Mouse (Mus musculus) frontal cortex, adult 2 months (tissue): ENCODE measurements around the gene Hmga1b. TPM values are rescaled to one million over a fixed set of nuclear protein-coding genes. Genes with fewer than 3 reads are reported as not detected.
"Not testable (repeated sequence)": the region's sequence is repeated elsewhere in the genome, so short reads cannot be mapped to it uniquely, and the experiment has no call there.

Experiments
- DNase-seq, 2 experiments: peaks; one replicate each; pipeline ENCODE4 v3.0.0; 2022; ENCODE audit warnings: low spot score in 1 of 2; ENCODE audit errors: extremely low spot score in 1 of 2
- polyA plus RNA-seq: library from polyadenylated mRNA; depleted of rRNA; stranded (reverse); fragments of >200 nt; gene quantifications from 2 replicates; pipeline ENCODE4 v1.2.3, GENCODE M21; 2012; rRNA removed

Gene Hmga1b
- polyA plus RNA-seq, result 1.3 and 2.2 TPM in 2 replicates

DNA sequence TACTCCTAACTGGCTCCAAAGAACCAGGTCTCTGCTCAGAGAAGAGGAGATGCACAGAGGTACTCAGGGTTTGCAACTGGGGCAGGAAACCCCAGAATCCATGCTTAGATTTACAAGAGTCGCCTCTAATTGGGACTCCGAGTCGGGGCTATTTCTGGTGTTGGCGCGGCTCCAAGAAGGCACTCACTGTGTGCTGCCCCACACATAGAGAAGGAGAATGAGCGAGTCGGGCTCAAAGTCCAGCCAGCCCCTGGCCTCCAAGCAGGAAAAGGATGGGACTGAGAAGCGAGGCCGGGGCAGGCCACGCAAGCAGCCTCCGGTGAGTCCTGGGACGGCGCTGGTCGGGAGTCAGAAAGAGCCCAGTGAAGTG, at the start of gene Hmga1b:
Gene Hmga1b (plus strand): TSS at position 123 of the 370 bp plus-strand sequence.
- DNase-seq, result not testable (repeated sequence)

DNA sequence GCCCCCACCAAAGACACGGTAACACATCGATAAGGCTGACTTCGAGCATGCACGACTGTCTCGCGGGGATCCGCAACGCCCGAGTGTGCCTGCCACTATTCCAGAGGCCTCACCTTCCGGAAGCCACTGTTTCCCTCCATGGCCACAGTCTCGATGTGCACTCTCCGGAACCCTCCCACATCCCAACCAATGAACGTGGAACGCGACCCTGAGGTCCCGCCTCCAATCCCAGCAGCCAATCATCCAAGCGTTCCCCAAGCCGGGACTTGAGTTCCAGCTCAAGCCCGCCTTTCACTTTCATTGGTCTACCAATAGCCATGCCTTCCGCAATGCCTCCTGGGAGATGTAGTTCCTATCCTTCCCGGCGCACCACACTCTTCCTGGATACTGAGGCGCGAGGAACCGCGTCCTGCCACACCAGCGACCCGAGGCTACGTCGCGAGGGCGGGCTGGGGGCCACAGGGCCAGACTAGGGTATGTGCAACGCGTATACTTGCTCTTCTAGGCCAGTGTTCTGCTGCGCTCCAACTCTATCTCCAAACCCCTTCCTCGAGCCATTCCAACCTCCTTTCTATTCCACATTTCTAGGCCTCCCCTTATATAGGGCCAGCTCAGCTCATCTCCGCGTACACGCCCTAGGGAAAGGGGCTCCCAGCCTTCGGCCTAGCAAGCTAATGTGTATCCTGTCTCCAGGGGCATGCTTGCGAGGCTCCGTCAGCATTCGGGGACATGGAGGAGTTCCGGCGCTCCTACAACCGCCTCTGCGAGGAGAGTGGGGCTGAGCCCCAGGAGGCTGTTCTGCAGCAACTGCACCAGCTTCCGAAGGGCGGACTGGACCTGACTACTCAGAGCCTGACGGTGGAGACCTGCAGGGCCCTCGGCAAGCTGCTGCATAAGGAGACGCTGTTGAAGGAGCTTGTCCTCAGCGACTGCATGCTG, 48.7 kb upstream of the Hmga1b start, which contains the start of the genes Cenpx and Lrrc45:
Gene Cenpx (minus strand): TSS at position 159 of the 939 bp plus-strand sequence.
Gene Lrrc45 (plus strand): TSS at position 346 of the 939 bp plus-strand sequence.
- DNase-seq, result peak; percentile 98 to 99

DNA sequence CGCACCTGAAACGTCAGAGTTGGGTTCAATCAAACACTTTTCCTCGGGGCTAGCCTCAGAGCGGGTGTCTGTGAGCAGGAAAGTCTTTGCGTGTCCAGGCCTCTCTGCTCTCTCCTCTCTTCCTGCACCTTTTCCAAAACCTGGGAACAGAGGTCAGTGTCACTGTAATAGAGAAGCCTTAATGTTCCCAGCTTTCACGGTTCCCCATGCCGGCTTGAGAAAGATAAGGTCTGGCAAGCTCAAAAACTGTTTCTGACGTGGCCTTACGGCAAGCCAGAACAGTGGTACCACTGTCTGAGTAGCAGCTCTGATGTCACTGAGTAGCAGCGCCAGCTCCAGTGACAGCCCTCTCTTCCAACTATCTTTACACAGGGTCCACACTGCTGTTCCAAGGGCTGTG, 48.0 kb upstream of the Hmga1b start:
- no peak for DNase-seq

DNA sequence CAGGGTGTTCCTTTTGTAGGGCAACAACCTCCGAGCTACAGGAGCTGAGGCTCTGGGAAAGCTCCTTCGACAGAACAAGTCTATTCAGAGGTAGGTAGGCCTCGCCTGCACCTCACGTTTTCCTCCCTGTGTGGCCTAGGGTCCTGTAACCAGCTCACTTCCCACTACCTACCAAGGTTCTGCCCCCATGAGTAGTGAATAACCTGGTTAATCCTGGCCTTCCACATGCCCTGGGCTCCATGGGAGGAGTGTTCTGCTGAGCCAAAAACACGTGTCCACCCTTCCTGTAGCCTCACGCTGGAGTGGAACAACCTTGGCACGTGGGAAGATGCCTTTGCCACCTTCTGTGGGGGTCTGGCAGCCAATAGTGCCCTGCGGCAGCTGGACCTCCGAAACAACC, 47.5 kb upstream of the Hmga1b start:
- DNase-seq, result no peak

DNA sequence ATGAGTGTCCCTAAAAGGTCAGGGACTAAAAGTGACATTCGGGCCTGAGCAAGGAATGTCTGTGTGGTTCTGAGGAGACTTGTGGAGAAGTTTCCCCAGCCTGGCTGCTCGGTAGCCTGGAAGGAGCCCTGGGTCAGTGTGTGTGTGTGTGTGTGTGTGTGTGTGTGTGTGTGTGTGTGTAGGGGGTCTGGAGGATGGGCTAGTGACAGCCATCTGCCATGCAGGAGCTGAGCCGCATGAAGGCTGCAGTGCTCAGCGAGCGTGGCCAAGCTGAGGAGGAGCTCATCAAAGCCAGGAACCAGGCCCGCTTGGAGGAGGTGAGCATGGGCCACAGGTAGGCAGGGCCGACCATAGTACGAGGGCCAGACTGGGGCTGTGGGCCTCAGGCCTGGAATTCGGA, 43.4 kb upstream of the Hmga1b start:
- no peak for DNase-seq

DNA sequence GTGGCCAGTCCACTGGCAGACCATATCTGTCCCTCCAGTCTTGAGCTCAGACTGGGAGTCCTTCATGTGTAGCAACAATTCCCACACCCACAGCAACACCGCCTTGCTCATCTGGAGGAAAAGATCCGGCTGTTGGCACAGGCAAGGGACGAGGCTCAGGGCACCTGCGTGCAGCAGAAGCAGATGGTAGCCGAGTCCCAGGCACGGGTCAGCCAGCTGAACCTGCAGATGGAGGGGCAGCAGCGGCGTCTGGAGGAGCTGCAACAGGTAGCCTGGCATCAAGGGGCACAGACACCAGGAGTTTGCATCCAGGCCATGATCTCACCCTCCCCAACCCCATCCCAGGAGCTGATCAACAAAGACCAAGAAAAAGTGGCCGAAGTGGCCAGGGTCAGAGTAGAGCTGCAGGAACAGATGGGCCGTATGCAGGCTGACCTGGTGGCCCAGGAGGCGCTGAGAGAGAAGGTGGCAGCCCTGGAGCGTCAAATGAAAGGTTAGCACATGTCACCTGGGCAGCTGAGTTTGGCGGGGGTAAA, 42.7 kb upstream of the Hmga1b start:
- DNase-seq, result no peak

DNA sequence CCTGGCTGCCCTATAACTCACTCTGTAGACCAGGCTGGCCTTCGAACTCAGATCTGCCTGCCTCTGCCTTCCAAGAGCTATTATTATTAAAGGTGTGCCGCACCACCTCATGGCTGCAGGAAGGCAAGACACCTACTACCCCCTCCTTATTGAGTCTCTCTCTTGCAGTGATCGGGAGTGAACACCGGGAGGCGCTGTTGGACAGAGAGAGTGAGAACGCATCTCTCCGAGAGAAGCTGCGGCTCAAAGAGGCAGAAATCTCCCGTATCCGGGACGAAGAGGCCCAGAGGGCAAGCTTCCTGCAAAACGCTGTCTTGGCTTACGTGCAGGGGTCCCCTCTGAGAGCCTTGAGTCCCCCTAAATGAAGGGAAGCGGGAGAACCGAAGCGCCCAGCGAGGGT, 42.1 kb upstream of the Hmga1b start:
- peak; percentile 69 to 95 for DNase-seq

DNA sequence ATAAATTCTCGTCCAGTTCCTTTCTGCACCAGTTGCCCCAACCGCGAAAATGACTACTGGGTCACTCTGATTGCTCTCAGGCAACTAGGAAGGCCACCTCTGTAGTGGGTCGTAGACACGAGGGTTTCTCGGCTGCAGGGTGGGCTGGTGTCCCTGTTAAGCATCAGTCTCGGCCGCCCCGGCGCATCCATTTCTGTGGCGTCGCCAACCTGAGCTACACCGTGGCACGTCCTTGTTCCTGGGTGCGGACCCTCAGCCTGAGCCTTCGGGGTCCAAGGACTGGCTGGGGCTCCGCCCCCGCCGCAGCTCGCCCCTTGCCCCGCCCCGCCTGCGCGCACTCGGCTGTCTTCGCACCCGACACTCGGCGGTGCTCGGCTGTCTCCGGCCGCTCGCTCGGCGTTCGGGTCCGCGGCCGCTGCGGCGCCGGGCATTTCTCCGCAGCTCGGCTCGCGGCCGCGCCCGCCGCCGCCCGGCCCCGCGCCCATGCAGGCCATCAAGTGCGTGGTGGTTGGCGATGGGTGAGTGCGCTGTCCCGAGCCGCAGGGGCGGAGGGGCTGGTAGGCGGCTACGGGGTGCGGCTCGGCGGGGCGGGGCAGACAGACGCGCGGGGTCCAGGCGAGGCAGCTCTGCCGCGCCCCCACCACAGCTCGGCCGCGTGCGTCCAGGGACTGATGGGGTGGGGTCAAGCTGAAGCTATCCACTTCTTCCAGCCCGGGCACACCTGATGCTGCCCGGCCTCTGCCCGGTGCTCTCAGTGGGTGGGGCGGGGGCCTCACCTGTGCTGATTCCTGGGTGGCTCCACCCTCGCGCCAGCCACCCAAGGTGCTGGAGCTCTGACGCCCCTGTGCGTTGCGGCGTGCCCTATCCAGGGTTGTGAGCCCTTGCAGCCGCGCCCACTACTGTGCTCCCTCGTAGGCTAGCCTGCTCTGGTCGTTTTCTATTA, 41.2 kb upstream of the Hmga1b start, which contains the start of gene Rac3:
Gene Rac3 (plus strand): TSS at position 347 of the 943 bp plus-strand sequence.
- peak in 1 of 2 experiments; percentile 53 for DNase-seq

DNA sequence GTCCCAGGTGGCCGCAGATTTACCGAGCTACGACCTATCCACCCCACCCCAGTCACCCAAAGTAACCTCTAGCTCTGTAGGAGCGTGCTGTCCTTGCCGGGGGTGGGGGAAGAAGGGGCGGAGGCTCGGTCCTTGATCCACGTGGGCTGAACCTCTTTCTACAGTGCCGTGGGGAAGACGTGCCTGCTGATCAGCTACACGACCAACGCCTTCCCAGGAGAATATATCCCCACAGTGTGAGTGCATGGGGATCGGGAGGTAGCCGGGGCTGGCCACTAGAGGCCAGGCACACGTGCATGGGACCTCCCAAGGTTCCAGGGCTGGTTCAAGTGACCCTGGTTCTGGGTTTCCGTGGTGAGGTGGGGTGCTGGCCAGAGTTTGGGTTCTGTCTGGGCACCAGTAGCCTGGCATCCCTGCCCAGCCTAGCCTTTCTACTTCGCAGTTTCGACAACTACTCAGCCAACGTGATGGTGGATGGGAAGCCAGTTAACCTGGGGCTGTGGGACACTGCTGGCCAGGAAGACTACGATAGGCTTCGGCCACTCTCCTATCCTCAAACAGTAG, 40.4 kb upstream of the Hmga1b start:
- DNase-seq, result no peak

DNA sequence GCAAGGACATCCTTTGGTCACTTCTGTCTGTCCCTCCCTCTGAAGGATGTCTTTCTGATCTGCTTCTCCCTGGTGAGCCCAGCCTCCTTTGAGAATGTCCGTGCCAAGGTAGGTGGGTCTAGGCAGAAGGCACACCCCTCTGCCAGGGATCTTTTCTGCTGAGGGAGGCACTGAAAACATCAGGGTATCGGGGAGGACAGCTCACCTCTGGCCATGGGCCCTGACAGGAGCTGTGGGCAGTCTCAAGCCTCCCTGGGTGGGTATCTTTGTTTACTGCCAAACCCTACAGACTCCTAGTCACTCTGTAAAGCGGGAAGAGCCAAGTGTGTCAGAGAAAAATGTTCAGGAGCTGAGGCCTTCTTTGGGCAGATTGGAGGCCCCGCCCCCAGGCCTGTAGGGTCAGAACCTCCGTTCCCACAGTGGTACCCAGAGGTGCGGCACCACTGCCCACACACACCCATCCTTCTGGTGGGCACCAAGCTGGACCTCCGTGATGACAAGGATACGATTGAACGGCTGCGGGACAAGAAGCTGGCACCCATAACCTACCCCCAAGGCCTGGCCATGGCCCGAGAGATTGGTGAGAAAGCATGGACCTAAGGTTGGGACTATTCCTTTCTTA, 39.7 kb upstream of the Hmga1b start:
- DNase-seq, result no peak

DNA sequence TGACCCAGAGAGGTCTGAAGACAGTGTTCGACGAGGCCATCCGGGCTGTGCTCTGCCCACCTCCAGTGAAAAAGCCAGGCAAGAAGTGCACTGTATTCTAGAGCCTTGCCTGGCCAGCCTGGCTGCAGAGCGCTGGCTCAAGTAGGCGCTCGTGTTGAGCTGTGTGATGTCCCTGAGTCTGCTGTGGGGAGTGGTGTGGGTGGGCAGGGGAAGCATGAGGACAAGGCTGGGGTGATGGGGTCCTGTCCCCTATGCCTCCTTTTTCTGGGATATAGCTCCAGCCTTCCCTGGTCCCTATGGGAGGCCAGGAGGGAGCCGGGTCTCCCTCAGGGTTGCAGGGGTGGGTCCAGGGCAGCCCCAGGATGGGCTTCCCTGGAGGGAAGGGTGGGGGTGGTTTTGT, 39.1 kb upstream of the Hmga1b start:
- no peak for DNase-seq

DNA sequence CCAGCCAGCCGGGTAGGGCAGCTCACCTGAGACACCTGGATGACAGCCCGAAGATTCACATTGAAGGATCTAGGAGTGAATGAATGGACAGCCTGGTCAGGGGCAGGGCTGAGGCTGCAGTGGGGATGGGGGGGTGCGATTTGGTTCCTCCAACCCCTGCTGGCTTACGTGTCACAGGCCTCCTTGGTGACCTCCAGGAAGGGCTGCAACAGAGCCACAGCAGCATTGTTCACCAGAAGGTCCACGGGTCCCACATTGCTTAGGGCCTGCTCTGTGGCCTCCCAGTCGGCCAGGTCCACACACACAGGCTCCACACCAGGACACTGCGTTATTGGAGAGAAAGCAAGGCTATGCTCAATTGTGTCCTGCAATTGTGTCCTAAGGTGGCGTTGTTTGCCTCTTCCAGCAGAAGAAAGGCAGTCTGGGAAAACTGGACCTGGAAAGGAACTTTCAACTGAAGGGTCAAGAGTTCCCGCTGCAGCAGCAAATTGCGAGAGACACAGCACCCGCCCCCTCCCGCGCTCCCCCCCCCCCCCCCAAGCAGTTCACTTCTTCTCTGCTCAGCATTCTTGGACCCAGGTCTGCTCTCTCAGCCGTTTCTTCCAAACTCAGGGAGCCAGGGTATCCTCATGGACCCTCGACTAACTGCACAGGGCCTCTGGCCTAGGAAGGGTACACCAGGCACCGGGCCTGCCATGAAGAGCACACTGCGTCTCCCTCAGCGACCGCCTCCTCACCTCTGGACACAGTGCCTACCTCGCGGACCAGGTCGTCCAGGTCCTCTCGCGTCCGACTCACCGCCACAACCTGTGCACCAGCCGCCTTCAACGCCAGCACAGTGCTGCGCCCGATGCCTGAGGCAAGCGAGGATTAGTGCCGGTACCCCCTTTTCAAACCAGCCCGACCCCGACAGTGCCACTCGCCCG, 36.1 kb upstream of the Hmga1b start:
- no peak for DNase-seq

DNA sequence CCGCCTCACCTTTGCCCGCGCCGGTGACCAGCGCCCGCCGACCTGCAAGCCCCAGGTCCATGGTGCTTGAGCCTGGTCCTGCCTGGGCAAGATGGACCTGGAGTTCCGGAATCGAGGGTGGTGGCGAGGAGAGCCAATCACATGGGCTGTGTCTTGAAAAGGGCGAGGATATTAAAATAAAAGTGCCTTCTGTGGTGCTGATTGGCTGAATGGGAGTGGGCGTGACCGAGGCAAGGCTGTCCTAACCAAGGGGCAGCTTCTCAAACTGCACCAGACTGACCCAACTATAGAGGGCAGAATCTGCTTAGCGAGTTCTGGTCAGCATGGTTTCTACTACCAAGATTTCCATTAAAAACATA, 35.4 kb upstream of the Hmga1b start, which contains the start of gene Dcxr:
Gene Dcxr (minus strand): TSS at position 113 of the 359 bp plus-strand sequence.
- peak; percentile 72 for DNase-seq

DNA sequence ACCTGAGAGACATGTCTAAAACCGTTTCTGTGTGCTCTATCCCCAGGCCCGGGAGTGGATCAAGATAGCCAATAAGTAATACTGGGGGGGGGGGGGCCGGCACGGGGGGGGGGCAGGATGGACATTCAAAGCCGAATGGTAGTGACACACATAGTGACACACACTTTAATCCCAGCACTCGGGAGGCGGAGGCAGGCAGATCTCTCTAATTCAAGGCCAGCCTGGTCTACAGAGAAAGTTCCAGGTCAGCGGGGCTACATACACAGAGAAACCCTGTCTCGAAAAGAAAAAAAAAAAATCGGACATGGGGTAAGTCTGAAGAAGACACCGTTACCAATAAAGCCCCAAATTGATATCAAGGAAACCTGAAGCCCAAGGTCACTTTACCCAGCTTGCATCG, 35.0 kb upstream of the Hmga1b start:
- DNase-seq, result no peak

DNA sequence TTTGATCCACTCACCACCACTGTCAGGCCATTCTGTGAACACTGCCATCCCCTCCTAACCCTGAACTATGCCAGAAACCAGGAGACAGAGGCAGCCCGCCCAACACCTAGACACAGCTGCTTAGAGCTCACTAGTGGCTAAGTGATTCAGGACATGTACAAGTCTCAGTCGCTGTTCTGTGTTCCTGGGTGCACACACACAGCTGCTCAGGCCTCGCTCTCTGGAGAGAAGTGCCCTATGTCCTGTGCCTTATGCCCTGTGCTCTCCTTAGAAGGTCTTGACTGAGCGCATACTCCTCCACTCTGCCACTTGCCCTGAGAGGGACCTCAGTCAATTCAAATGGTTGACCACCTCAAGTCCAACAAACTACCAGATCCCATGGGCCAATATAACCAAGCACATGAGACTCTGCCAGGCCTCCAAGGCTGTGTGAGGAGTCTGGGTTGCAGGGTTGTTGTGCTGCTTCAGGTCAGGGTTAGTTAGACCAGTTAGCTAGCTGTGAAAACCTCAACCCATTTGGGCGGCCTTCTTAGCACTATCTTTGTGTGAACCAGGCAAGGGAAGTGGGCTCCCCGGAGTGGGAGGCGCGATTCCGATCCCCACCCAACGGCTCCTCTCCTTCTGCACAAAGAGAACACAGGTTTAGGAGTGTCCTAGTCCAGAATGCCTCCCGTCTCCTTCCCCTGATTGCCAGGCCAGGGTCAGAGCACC, 33.9 kb upstream of the Hmga1b start:
- DNase-seq, result no peak

DNA sequence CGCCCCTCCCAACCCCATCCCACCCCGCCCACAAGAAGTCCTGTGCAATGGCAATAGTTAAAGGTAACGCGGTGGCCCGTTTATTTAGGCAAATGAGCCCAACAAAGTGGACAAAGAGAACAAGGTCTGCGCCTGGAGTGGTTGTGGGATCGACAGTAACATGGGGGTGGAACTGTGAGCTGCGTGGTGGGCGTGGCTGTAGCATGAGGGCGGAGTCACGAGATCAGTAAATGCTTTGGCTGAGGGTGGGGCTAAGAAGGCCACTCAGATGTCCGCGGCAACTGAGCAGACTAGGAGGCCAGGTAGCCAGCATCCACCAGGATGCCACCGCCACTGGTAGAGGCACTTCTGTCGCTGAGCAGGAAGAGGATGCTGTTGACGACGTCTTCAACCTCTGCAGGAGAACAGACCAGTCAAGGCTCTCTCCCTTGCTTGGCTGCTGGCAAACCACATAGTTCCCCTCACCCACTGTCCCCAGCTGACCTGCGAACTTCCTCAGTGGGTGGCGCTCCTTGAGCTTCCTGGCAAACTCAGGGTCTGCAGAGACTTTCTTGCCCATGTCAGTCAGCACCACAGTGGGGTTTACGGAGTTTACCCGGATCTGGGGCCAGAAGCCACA, 33.1 kb upstream of the Hmga1b start:
- DNase-seq, result not testable (repeated sequence)

DNA sequence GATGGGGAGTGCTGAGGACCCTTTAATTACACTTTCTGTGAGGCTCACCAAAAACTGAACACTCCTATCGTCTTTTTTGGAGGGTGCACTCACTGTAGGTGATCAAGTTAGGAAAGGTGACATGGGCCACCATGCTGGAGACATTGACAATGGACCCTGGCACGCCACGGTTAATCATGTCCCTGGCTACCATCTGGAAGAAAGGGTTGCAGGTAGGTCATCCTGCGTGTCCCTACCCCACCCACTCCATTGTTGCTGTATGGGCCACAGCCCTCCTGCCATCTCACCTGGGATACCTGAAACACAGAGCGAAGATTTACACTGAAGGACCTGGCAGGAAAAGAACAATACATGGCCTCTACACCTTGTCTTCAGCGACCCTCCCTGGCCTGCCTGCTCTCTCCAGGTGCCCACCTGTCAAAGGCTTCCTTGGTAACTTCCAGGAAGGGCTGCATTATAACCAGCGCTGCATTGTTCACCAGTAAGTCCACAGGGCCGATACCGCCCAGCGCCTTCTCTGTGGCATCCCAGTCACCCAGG, 32.2 kb upstream of the Hmga1b start:
- no peak for DNase-seq

DNA sequence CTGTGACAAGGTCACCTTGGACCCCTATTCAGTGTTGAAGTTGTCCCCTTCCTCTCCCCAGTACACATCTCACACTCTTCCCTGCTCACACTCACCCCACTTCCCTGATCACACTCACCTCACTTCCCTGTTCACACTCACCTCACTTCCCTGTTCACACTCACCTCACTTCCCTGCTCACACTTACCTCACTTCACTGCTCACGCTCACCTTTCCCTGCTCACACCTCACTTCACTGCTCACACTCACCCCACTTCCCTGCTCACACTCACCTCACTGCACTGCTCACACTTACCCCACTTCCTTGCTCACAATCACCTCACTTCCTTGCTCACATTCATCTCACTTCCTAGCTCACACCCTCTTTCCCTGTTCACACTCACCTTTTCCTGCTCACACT, 31.2 kb upstream of the Hmga1b start:
- DNase-seq, result no peak
